Mouse (Mus musculus): Measurements from ENCODE around the gene Cir1. TPM values are rescaled to one million over a fixed set of nuclear protein-coding genes. Genes with fewer than 3 reads are reported as not detected.

The Cir1 gene
- polyA plus RNA-seq, 1 experiment: 3.6 TPM

GRCm38 (mm10) chr2:73348221-73348620 is 35.7 kb upstream of the Cir1 start:
- TF ChIP-seq POLR2A (IDR thresholded peaks at IDR 0.05; ENCODE audit: control insufficient read depth, extremely low read depth, insufficient read depth, low read length, poor library complexity) (no peak), CTCF (IDR thresholded peaks at IDR 0.05; ENCODE audit: borderline replicate concordance, control insufficient read depth, extremely low read depth, insufficient read depth, low read length, poor library complexity) (no peak)
- Histone ChIP-seq H3K27me3 (ENCODE audit: control insufficient read depth, insufficient read depth, low read length) (no peaks in the 10 kb centered on the region), H3K27ac (ENCODE audit: control insufficient read depth, insufficient read depth, low read length) (no peak overlapping the region), H3K4me3 (ENCODE audit: control insufficient read depth, insufficient read depth, low read length) (no peak overlapping the region), H3K36me3 (ENCODE audit: control insufficient read depth, insufficient read depth, low read length) (no peaks in the 10 kb centered on the region), H3K4me1 (replicated peaks; ENCODE audit: control insufficient read depth, insufficient read depth, low read length) (no peaks in the 10 kb centered on the region)
- WGBS: 95% methylated on average over 6 of the region's 6 CpGs
- DNase-seq: no peak

- 97% methylated on average over 9 of the region's 9 CpGs for WGBS
- no peaks in the 10 kb centered on the region for H3K27me3 ChIP-seq (ENCODE audit: control insufficient read depth, insufficient read depth, low read length)
- no peaks in the 10 kb centered on the region for H3K4me1 ChIP-seq (replicated peaks; ENCODE audit: control insufficient read depth, insufficient read depth, low read length)
- no peak for TF ChIP-seq CTCF (IDR thresholded peaks at IDR 0.05; ENCODE audit: borderline replicate concordance, control insufficient read depth, extremely low read depth, insufficient read depth, low read length, poor library complexity)
- TF ChIP-seq POLR2A (IDR thresholded peaks at IDR 0.05; ENCODE audit: control insufficient read depth, extremely low read depth, insufficient read depth, low read length, poor library complexity): no peak
- H3K4me3 ChIP-seq (ENCODE audit: control insufficient read depth, insufficient read depth, low read length): no peak overlapping the region
- H3K36me3 ChIP-seq (ENCODE audit: control insufficient read depth, insufficient read depth, low read length): no peaks in the 10 kb centered on the region
- H3K27ac ChIP-seq (ENCODE audit: control insufficient read depth, insufficient read depth, low read length): no peak overlapping the region
- DNase-seq: no peak
These were observed 35.3 kb upstream of the Cir1 start for GRCm38 (mm10) chr2:73347766-73348165.

- H3K4me3 ChIP-seq (ENCODE audit: control insufficient read depth, insufficient read depth, low read length): no peak overlapping the region
- H3K4me1 ChIP-seq (replicated peaks; ENCODE audit: control insufficient read depth, insufficient read depth, low read length): no peaks in the 10 kb centered on the region
- no peaks in the 10 kb centered on the region for H3K27me3 ChIP-seq (ENCODE audit: control insufficient read depth, insufficient read depth, low read length)
- H3K36me3 ChIP-seq (ENCODE audit: control insufficient read depth, insufficient read depth, low read length): no peaks in the 10 kb centered on the region
- H3K27ac ChIP-seq (ENCODE audit: control insufficient read depth, insufficient read depth, low read length): no peak overlapping the region
- no peak for DNase-seq
- no peak for TF ChIP-seq CTCF (IDR thresholded peaks at IDR 0.05; ENCODE audit: borderline replicate concordance, control insufficient read depth, extremely low read depth, insufficient read depth, low read length, poor library complexity)
- 90% methylated on average over 6 of the region's 6 CpGs for WGBS
These were observed 34.6 kb upstream of the Cir1 start for GRCm38 (mm10) chr2:73347136-73347535.

- no peaks in the 10 kb centered on the region for H3K36me3 ChIP-seq (ENCODE audit: control insufficient read depth, insufficient read depth, low read length)
- H3K27ac ChIP-seq (ENCODE audit: control insufficient read depth, insufficient read depth, low read length): no peak overlapping the region
- H3K4me3 ChIP-seq (ENCODE audit: control insufficient read depth, insufficient read depth, low read length): no peak overlapping the region
- H3K4me1 ChIP-seq (replicated peaks; ENCODE audit: control insufficient read depth, insufficient read depth, low read length): no peaks in the 10 kb centered on the region
- 88% methylated on average over 13 of the region's 13 CpGs for WGBS
- no peaks in the 10 kb centered on the region for H3K27me3 ChIP-seq (ENCODE audit: control insufficient read depth, insufficient read depth, low read length)
- DNase-seq: no peak
- TF ChIP-seq POLR2A (IDR thresholded peaks at IDR 0.05; ENCODE audit: control insufficient read depth, extremely low read depth, insufficient read depth, low read length, poor library complexity): no peak
- TF ChIP-seq CTCF (IDR thresholded peaks at IDR 0.05; ENCODE audit: borderline replicate concordance, control insufficient read depth, extremely low read depth, insufficient read depth, low read length, poor library complexity): no peak
These were observed 34.0 kb upstream of the Cir1 start for GRCm38 (mm10) chr2:73346345-73347086.

- TF ChIP-seq POLR2A (IDR thresholded peaks at IDR 0.05; ENCODE audit: control insufficient read depth, extremely low read depth, insufficient read depth, low read length, poor library complexity): no peak
- TF ChIP-seq CTCF (IDR thresholded peaks at IDR 0.05; ENCODE audit: borderline replicate concordance, control insufficient read depth, extremely low read depth, insufficient read depth, low read length, poor library complexity): no peak
- H3K27me3 ChIP-seq (ENCODE audit: control insufficient read depth, insufficient read depth, low read length): no peaks in the 10 kb centered on the region
- WGBS: 93% methylated on average over 4 of the region's 4 CpGs
- H3K27ac ChIP-seq (ENCODE audit: control insufficient read depth, insufficient read depth, low read length): no peak overlapping the region
- no peaks in the 10 kb centered on the region for H3K36me3 ChIP-seq (ENCODE audit: control insufficient read depth, insufficient read depth, low read length)
- no peak for DNase-seq
- H3K4me1 ChIP-seq (replicated peaks; ENCODE audit: control insufficient read depth, insufficient read depth, low read length): no peaks in the 10 kb centered on the region
- no peak overlapping the region for H3K4me3 ChIP-seq (ENCODE audit: control insufficient read depth, insufficient read depth, low read length)
These were observed 32.7 kb upstream of the Cir1 start for GRCm38 (mm10) chr2:73345204-73345603.

GRCm38 (mm10) chr2:73343701-73344100 is 31.2 kb upstream of the Cir1 start:
- no peak overlapping the region for H3K27ac ChIP-seq (ENCODE audit: control insufficient read depth, insufficient read depth, low read length)
- no peaks in the 10 kb centered on the region for H3K27me3 ChIP-seq (ENCODE audit: control insufficient read depth, insufficient read depth, low read length)
- 98% methylated on average over 5 of the region's 5 CpGs for WGBS
- no peak overlapping the region for H3K4me3 ChIP-seq (ENCODE audit: control insufficient read depth, insufficient read depth, low read length)
- DNase-seq: no peak
- no peaks in the 10 kb centered on the region for H3K4me1 ChIP-seq (replicated peaks; ENCODE audit: control insufficient read depth, insufficient read depth, low read length)
- no peaks in the 10 kb centered on the region for H3K36me3 ChIP-seq (ENCODE audit: control insufficient read depth, insufficient read depth, low read length)
- TF ChIP-seq CTCF (IDR thresholded peaks at IDR 0.05; ENCODE audit: borderline replicate concordance, control insufficient read depth, extremely low read depth, insufficient read depth, low read length, poor library complexity): no peak
- TF ChIP-seq POLR2A (IDR thresholded peaks at IDR 0.05; ENCODE audit: control insufficient read depth, extremely low read depth, insufficient read depth, low read length, poor library complexity): no peak

- no peaks in the 10 kb centered on the region for H3K4me1 ChIP-seq (replicated peaks; ENCODE audit: control insufficient read depth, insufficient read depth, low read length)
- DNase-seq: no peak
- WGBS: 85% methylated on average over 8 of the region's 8 CpGs
- no peak overlapping the region for H3K4me3 ChIP-seq (ENCODE audit: control insufficient read depth, insufficient read depth, low read length)
- no peak overlapping the region for H3K27ac ChIP-seq (ENCODE audit: control insufficient read depth, insufficient read depth, low read length)
- no peaks in the 10 kb centered on the region for H3K36me3 ChIP-seq (ENCODE audit: control insufficient read depth, insufficient read depth, low read length)
- H3K27me3 ChIP-seq (ENCODE audit: control insufficient read depth, insufficient read depth, low read length): no peaks in the 10 kb centered on the region
- TF ChIP-seq POLR2A (IDR thresholded peaks at IDR 0.05; ENCODE audit: control insufficient read depth, extremely low read depth, insufficient read depth, low read length, poor library complexity) (no peak), CTCF (IDR thresholded peaks at IDR 0.05; ENCODE audit: borderline replicate concordance, control insufficient read depth, extremely low read depth, insufficient read depth, low read length, poor library complexity) (no peak)
These were observed 25.9 kb upstream of the Cir1 start for GRCm38 (mm10) chr2:73338415-73338814.

Data from thymus, adult 2 months (tissue).